15 mouse cellular contexts compared by ENCODE assay signal in the genomic region with DNA sequence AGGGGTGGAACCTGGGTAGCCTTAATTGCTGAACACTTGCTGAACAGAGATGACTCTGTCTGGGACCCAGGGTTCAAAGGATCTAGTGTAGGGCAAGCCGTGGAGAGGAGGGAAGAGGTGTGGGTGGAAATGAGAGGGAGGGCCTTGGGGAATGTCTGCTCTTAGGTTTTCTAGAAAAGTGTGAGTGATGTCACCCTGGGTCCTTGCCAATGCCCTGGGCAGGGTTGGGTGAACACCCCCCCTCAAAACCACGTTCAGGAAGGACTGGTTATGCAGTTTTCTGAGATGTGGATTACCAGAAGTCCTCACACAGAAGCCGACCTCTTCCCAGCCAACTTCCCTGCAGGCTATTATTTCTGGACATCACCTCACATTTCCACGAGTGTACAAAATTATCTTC.
"Had no signal": no experiment of that assay in that cellular context is flagged by ENCODE, and none has a peak within 500 bp of the region (broad histone marks: within the 10 kb centered on the region; RNA-seq: fewer than 3 reads in every experiment).

No protein-coding gene starts in this region.

- H3K4me3 ChIP-seq: layer of hippocampus, adult 2 months; liver, embryonic 13.5 days; lung, embryonic 15.5 days; midbrain, embryonic 13.5 days; myocyte; neural tube, embryonic 15.5 days had no signal

- H3K4me1 ChIP-seq: liver, embryonic 13.5 days had no signal

- H3K27ac ChIP-seq: layer of hippocampus, adult 2 months; liver, embryonic 13.5 days; lung, embryonic 15.5 days; midbrain, embryonic 13.5 days; neural tube, embryonic 15.5 days had no signal

- H3K4me2 ChIP-seq: liver, embryonic 13.5 days; midbrain, embryonic 13.5 days; neural tube, embryonic 15.5 days had no signal

- ATAC-seq: liver, postnatal 0 days; midbrain, embryonic 13.5 days had no signal

- H3K36me3 ChIP-seq: liver, embryonic 13.5 days; lung, embryonic 15.5 days; midbrain, embryonic 13.5 days; neural tube, embryonic 15.5 days had no signal

- H3K9me3 ChIP-seq: liver, embryonic 13.5 days; lung, embryonic 15.5 days; midbrain, embryonic 13.5 days; neural tube, embryonic 15.5 days had no signal

- H3K9ac ChIP-seq: liver, embryonic 13.5 days; liver, postnatal 0 days; lung, embryonic 15.5 days; midbrain, embryonic 13.5 days; neural tube, embryonic 15.5 days had no signal

- H3K27me3 ChIP-seq: liver, embryonic 13.5 days; lung, embryonic 15.5 days; midbrain, embryonic 13.5 days had no signal

- DNase-seq: kidney, adult 11 months; kidney, adult 9 months; kidney, postnatal 10 days; kidney, postnatal 4 days; liver; liver, embryonic 13.5 days; liver, postnatal 0 days; lung, postnatal 14 days; right cerebral cortex, adult 18-20 months; thymus, postnatal 36 days had no signal
